Mouse (Mus musculus): ENCODE data around the gene Sgcd. TPM values are rescaled to one million over a fixed set of nuclear protein-coding genes. Genes with fewer than 3 reads are reported as not detected.
"Not testable (repeated sequence)": the region's sequence is repeated elsewhere in the genome, so short reads cannot be mapped to it uniquely, and the experiment has no call there.

Sgcd gene
- polyA plus RNA-seq, 1 experiment = 7.2 TPM

DNA sequence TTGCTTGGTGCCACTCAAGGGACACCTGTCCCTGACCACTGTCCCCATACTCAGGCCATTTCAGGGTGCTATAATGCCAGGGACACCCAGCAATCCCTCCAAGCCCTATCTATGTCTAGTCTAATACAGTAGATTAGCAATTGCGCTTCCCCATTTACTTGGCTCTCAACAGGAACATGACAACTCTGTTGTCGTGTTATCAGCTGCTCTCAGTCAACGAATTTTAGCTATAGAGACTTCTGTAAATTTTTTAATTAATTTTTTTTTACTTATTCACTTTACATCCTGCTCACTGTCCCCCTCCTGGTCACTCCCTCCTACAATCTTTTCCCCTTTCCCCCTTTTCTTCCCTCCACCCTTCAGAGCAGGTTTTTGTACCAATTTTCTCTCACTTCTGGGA lies 542.4 kb downstream of the Sgcd start:
- no peak overlapping the region for H3K4me3 ChIP-seq
- no peaks in the 10 kb centered on the region for H3K36me3 ChIP-seq (ENCODE audit: control insufficient read depth, insufficient read depth)
- no peak for TF ChIP-seq USF1 (IDR thresholded peaks at IDR 0.05; ENCODE audit: low read depth)
- no peak for TF ChIP-seq MYOG (IDR thresholded peaks at IDR 0.05; ENCODE audit: control insufficient read depth in 1 of 3, insufficient read depth in 1 of 3, insufficient read length in 2 of 3, low read depth in 2 of 3)
- TF ChIP-seq TCF12 (IDR thresholded peaks at IDR 0.05; ENCODE audit: insufficient read depth, poor library complexity, severe bottlenecking) = no peak
- TF ChIP-seq SRF (IDR thresholded peaks at IDR 0.05; ENCODE audit: control insufficient read depth, insufficient read length, low read depth) = no peak
- no peak for TF ChIP-seq MYOD1 (IDR thresholded peaks at IDR 0.05; ENCODE audit: control insufficient read depth in 1 of 3, insufficient read length in 2 of 3, low read depth in 2 of 3)
- TF ChIP-seq E2F4 (IDR thresholded peaks at IDR 0.05; ENCODE audit: insufficient read depth) = no peak
- TF ChIP-seq MAX (IDR thresholded peaks at IDR 0.05; ENCODE audit: low read depth) = no peak
- TF ChIP-seq POLR2AphosphoS2 (IDR thresholded peaks at IDR 0.05; ENCODE audit: insufficient read length, low read depth) = no peak
- no peak for TF ChIP-seq TCF3 (IDR thresholded peaks at IDR 0.05; ENCODE audit: insufficient read length, low read depth)
- no peak for TF ChIP-seq REST (IDR thresholded peaks at IDR 0.05; ENCODE audit: insufficient read depth, insufficient read length)
- H3ac ChIP-seq (ENCODE audit: control insufficient read depth, insufficient read length) = no peak overlapping the region
- H3K27me3 ChIP-seq (ENCODE audit: control insufficient read depth, insufficient read depth, insufficient read length) = no peaks in the 10 kb centered on the region
- H3K4me2 ChIP-seq (ENCODE audit: low read depth) = no peak overlapping the region
- H3K79me2 ChIP-seq (ENCODE audit: control insufficient read depth, insufficient read depth) = no peaks in the 10 kb centered on the region

DNA sequence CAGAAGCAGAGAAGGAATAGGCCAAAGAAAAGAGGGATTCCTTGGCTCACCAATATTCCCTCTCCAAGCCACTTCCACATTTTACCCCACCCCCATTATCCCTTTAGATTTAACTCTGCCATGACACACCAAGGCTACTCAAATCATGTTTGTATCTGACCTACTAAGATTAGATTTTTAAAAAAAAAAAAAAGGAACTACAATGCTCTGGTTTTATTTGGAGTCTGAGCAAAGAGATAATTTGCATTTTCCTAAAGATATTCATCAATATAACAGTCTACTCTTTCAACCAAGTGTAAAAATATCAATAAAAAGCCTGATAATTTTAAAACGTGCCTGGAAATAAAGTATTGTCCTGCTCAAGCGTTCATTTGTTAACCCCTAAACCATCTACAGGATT lies 543.1 kb downstream of the Sgcd start:
- Histone ChIP-seq H3ac (ENCODE audit: control insufficient read depth, insufficient read length) (no peak overlapping the region), H3K36me3 (ENCODE audit: control insufficient read depth, insufficient read depth) (no peaks in the 10 kb centered on the region), H3K4me2 (ENCODE audit: low read depth) (no peak overlapping the region), H3K79me2 (ENCODE audit: control insufficient read depth, insufficient read depth) (no peaks in the 10 kb centered on the region), H3K27me3 (ENCODE audit: control insufficient read depth, insufficient read depth, insufficient read length) (no peaks in the 10 kb centered on the region), H3K4me3 (no peak overlapping the region)
- TF ChIP-seq SRF (IDR thresholded peaks at IDR 0.05; ENCODE audit: control insufficient read depth, insufficient read length, low read depth) = no peak
- TF ChIP-seq TCF12 (IDR thresholded peaks at IDR 0.05; ENCODE audit: insufficient read depth, poor library complexity, severe bottlenecking) = no peak
- no peak for TF ChIP-seq MAX (IDR thresholded peaks at IDR 0.05; ENCODE audit: low read depth)
- TF ChIP-seq POLR2AphosphoS2 (IDR thresholded peaks at IDR 0.05; ENCODE audit: insufficient read length, low read depth) = no peak
- no peak for TF ChIP-seq MYOD1 (IDR thresholded peaks at IDR 0.05; ENCODE audit: control insufficient read depth in 1 of 3, insufficient read length in 2 of 3, low read depth in 2 of 3)
- no peak for TF ChIP-seq CEBPB (IDR thresholded peaks at IDR 0.05; ENCODE audit: insufficient read depth, poor library complexity, severe bottlenecking)

DNA sequence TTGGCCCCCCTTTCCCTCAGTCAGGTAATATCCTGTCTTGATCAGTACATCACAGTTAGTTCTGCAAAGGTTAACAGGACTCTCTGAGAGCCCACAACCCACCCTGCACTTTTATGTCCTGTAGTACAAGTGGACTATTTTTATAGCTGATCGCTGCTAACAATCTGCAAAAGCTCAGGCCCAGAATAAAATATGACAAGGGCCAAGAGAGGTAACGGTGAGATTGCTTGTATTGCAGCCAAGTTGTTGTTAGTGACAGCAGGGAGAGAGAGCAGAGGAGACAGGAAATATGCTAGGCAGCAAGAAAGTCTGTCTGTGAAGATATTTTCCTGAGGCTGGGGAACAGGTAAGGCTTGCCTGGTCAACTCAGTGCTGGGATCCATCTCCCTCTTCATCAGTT lies 546.5 kb downstream of the Sgcd start:
- no peak overlapping the region for H3ac ChIP-seq (ENCODE audit: control insufficient read depth, insufficient read length)
- H3K4me3 ChIP-seq = no peak overlapping the region
- H3K79me2 ChIP-seq (ENCODE audit: control insufficient read depth, insufficient read depth) = no peaks in the 10 kb centered on the region
- TF ChIP-seq POLR2A (IDR thresholded peaks at IDR 0.05; ENCODE audit: insufficient read length, low read depth) (no peak), SRF (IDR thresholded peaks at IDR 0.05; ENCODE audit: control insufficient read depth, insufficient read length, low read depth) (no peak), TCF3 (IDR thresholded peaks at IDR 0.05; ENCODE audit: insufficient read length, low read depth) (no peak), POLR2AphosphoS2 (IDR thresholded peaks at IDR 0.05; ENCODE audit: insufficient read length, low read depth) (no peak), E2F4 (IDR thresholded peaks at IDR 0.05; ENCODE audit: insufficient read depth) (no peak), CEBPB (IDR thresholded peaks at IDR 0.05; ENCODE audit: insufficient read depth, poor library complexity, severe bottlenecking) (no peak), USF1 (IDR thresholded peaks at IDR 0.05; ENCODE audit: low read depth) (no peak), REST (IDR thresholded peaks at IDR 0.05; ENCODE audit: insufficient read depth, insufficient read length) (no peak), MYOD1 (IDR thresholded peaks at IDR 0.05; ENCODE audit: control insufficient read depth in 1 of 3, insufficient read length in 2 of 3, low read depth in 2 of 3) (no peak), MAX (IDR thresholded peaks at IDR 0.05; ENCODE audit: low read depth) (no peak), MYOG (IDR thresholded peaks at IDR 0.05; ENCODE audit: control insufficient read depth in 1 of 3, insufficient read depth in 1 of 3, insufficient read length in 2 of 3, low read depth in 2 of 3) (no peak), TCF12 (IDR thresholded peaks at IDR 0.05; ENCODE audit: insufficient read depth, poor library complexity, severe bottlenecking) (no peak)
- H3K36me3 ChIP-seq (ENCODE audit: control insufficient read depth, insufficient read depth) = no peaks in the 10 kb centered on the region
- no peak overlapping the region for H3K4me2 ChIP-seq (ENCODE audit: low read depth)
- no peaks in the 10 kb centered on the region for H3K27me3 ChIP-seq (ENCODE audit: control insufficient read depth, insufficient read depth, insufficient read length)

DNA sequence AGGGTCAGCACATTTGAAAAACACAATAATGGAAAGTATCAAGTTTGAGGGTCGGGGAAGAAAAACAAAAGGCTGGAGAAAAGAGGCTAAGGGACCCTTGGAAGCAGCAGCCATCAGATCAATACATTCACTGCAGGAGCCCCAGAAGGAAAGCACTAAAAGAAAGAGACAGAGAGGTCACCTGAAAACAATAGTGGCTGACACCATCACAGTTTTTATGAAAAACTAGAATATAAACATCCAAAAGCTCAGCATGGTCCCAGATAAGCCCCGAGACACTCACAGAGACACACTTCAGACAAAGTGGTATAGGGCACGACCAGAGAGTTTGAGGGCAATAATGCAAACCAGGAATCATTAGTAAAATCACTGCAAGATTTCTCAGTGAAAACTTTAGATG lies 589.2 kb downstream of the Sgcd start:
- no peak overlapping the region for H3ac ChIP-seq (ENCODE audit: control insufficient read depth, insufficient read length)
- H3K27me3 ChIP-seq (ENCODE audit: control insufficient read depth, insufficient read depth, insufficient read length) = no peaks in the 10 kb centered on the region
- no peak overlapping the region for H3K4me2 ChIP-seq (ENCODE audit: low read depth)
- TF ChIP-seq MYOD1 (IDR thresholded peaks at IDR 0.05; ENCODE audit: control insufficient read depth in 1 of 3, insufficient read length in 2 of 3, low read depth in 2 of 3) = no peak
- TF ChIP-seq POLR2A (IDR thresholded peaks at IDR 0.05; ENCODE audit: insufficient read length, low read depth) = no peak
- TF ChIP-seq MAX (IDR thresholded peaks at IDR 0.05; ENCODE audit: low read depth) = no peak
- no peak for TF ChIP-seq REST (IDR thresholded peaks at IDR 0.05; ENCODE audit: insufficient read depth, insufficient read length)
- TF ChIP-seq E2F4 (IDR thresholded peaks at IDR 0.05; ENCODE audit: insufficient read depth) = no peak
- no peak for TF ChIP-seq CEBPB (IDR thresholded peaks at IDR 0.05; ENCODE audit: insufficient read depth, poor library complexity, severe bottlenecking)
- TF ChIP-seq TCF12 (IDR thresholded peaks at IDR 0.05; ENCODE audit: insufficient read depth, poor library complexity, severe bottlenecking) = no peak
- no peak for TF ChIP-seq POLR2AphosphoS2 (IDR thresholded peaks at IDR 0.05; ENCODE audit: insufficient read length, low read depth)
- TF ChIP-seq USF1 (IDR thresholded peaks at IDR 0.05; ENCODE audit: low read depth) = no peak
- no peak for TF ChIP-seq SRF (IDR thresholded peaks at IDR 0.05; ENCODE audit: control insufficient read depth, insufficient read length, low read depth)
- TF ChIP-seq TCF3 (IDR thresholded peaks at IDR 0.05; ENCODE audit: insufficient read length, low read depth) = no peak
- no peak for TF ChIP-seq MYOG (IDR thresholded peaks at IDR 0.05; ENCODE audit: control insufficient read depth in 1 of 3, insufficient read depth in 1 of 3, insufficient read length in 2 of 3, low read depth in 2 of 3)
- H3K79me2 ChIP-seq (ENCODE audit: control insufficient read depth, insufficient read depth) = no peaks in the 10 kb centered on the region
- H3K4me3 ChIP-seq = no peak overlapping the region
- H3K36me3 ChIP-seq (ENCODE audit: control insufficient read depth, insufficient read depth) = no peaks in the 10 kb centered on the region

DNA sequence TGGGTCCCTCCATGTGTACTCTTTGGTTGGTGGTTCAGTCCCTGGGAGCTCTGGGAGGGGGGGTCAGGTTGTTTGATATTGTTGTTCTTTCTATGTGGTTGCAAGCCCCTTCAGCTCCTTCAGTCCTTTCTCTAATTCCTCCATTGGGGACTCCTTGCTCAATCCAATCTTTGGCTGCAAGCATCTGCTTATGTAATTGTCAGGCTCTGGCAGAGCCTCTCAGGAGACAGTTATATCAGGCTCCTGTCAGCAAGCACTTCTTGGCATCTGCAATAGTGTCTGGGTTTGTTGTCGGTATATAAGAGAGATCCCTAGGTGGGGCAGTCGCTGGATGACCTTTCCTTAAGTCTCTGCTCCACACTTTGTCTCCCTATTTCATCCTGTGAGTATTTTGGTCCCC lies 598.0 kb downstream of the Sgcd start:
- H3K4me3 ChIP-seq; H3ac ChIP-seq (ENCODE audit: control insufficient read depth, insufficient read length); H3K4me2 ChIP-seq (ENCODE audit: low read depth); H3K79me2 ChIP-seq (ENCODE audit: control insufficient read depth, insufficient read depth); H3K27me3 ChIP-seq (ENCODE audit: control insufficient read depth, insufficient read depth, insufficient read length); H3K36me3 ChIP-seq (ENCODE audit: control insufficient read depth, insufficient read depth): not testable (repeated sequence)
